Mouse (Mus musculus) left cerebral cortex, adult 2 months (tissue): ENCODE measurements around the gene Fadd. TPM values are rescaled to one million over a fixed set of nuclear protein-coding genes. Genes with fewer than 3 reads are reported as not detected.

Experiments used
- DNase-seq, 2 experiments: peaks; one replicate each; pipeline ENCODE4 v3.0.0; 2021 to 2022; ENCODE audit warnings: low spot score in 2 of 2, mixed read lengths in 1 of 2; ENCODE audit errors: extremely low spot score in 1 of 2
- H3K27ac ChIP-seq: fragments of 200-600 bp; 2 replicates; pipeline ENCODE4 v1.8.1; 2022
- H3K4me3 ChIP-seq: fragments of 200-600 bp; 2 replicates; pipeline ENCODE4 v1.8.1; 2022
- CTCF ChIP-seq: fragments of 200-600 bp; IDR thresholded peaks from 2 replicates; pipeline ENCODE4 v1.8.1; 2022; ENCODE audit warnings: antibody characterized with exemption, mild to moderate bottlenecking, moderate library complexity
- intact Hi-C: fragments of 180-260 bp; cut with DNase I; formaldehyde crosslinking; loops from one replicate; pipeline ENCODE4 v1.15.1; 2025
- total RNA-seq, 2 experiments: library from RNA; stranded (reverse); gene quantifications; 2 replicates each; pipeline ENCODE4 v1.2.3; 2021

Gene Fadd
- total RNA-seq, 2 experiments from 2014 or later: 2.1 to 2.3 TPM

GRCm38 (mm10) chr7:144549904-144550566 lies 32.2 kb downstream of the Fadd start:
- peak; percentile 20 for TF ChIP-seq CTCF
- DNase-seq: no peak
- H3K4me3 ChIP-seq: no peak overlapping the region
- intact Hi-C loops: loop anchor here (10.0 kb wide), 2 partner anchors 335 to 725 kb away; partner anchors contain the start of genes Dhcr7 and Nadsyn1
- H3K27ac ChIP-seq: no peak overlapping the region

- Histone ChIP-seq H3K4me3 (no peak overlapping the region), H3K27ac (no peak overlapping the region)
- intact Hi-C loops: no loop called here
- TF ChIP-seq CTCF: no peak
- DNase-seq: no peak
These were observed 37.0 kb downstream of the Fadd start for GRCm38 (mm10) chr7:144545231-144545630.

DNA sequence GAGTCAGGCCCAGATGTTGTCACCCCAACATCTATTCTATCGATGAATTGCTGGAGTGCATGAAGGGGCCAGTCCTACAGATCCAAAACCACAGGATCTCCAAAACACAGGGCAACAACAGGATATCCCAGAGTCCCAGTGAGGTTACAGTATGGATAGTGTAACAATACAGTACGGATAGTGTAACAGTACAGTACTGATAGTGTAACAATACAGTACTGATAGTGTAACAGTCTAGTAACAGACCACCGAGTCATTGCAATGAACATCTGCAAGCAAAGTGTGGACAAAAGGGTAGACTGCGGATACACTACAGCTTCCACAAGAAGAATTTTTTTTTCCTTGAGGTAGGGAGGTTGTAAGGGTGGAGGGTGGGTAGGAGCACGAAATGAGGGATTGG lies 40.9 kb downstream of the Fadd start:
- intact Hi-C loops: no loop called here
- TF ChIP-seq CTCF: no peak
- no peak overlapping the region for H3K4me3 ChIP-seq
- DNase-seq: no peak
- H3K27ac ChIP-seq: no peak overlapping the region

- no peak for DNase-seq
- no peak overlapping the region for H3K27ac ChIP-seq
- no peak overlapping the region for H3K4me3 ChIP-seq
These were observed 43.1 kb downstream of the Fadd start for GRCm38 (mm10) chr7:144539146-144539545.

DNA sequence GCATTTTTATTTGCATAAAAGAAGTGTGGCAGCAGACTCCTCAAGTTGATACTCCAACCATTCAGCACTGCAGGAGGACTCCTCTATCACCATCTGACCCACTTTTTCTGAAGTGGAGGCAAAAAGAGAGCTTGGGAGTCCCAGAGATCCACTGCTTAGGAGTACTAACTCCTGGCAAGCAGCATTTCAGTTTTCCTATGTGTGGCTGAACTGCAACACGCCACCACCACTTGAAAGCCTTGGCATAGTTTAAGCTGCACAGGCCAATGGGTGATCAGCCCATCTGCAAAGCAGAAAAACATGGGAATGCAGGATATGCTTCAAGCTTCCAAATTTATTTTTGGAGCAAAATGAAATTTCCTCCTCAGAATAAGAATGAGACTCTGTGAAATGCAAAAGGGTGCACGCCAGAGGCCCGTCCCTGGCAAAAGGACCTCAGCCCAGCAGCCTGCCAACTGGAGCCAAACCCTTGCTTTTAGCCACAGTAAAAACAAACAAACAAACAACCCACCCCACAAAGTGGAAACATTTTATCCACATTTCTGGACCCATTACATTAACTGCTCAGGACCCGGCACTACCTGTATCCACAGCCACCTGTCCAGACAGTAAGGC lies 44.1 kb downstream of the Fadd start:
- intact Hi-C loops: no loop called here
- TF ChIP-seq CTCF: no peak
- H3K4me3 ChIP-seq: no peak overlapping the region
- no peak overlapping the region for H3K27ac ChIP-seq
- DNase-seq: no peak

More at GRCm38 (mm10) chr7:144539146-144539545, 43.1 kb downstream of the Fadd start:
- intact Hi-C loops: no loop called here
- TF ChIP-seq CTCF: no peak

DNA sequence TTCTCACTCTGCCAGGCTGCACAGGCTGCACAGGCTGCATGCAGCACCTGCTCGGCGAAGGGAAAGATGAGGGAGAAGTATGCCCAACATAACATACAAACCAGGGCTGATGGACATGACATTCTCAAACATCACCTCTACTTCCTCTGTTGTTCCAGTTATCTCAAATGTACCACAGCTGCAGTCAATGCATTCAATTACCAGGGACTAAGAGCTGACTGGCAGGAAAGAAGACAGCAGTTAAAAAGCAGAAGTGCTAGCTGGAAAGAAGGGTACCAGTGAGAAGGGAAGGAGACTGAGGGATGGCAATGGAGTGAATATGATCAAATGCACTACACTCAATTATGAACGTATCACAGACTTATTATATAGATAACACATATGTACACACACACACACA lies 45.9 kb downstream of the Fadd start:
- intact Hi-C loops: no loop called here
- Histone ChIP-seq H3K4me3 (no peak overlapping the region), H3K27ac (no peak overlapping the region)
- no peak for TF ChIP-seq CTCF
- no peak for DNase-seq

- Histone ChIP-seq H3K4me3 (no peak overlapping the region), H3K27ac (no peak overlapping the region)
- DNase-seq: no peak
- no peak for TF ChIP-seq CTCF
- intact Hi-C loops: no loop called here
These were observed 47.5 kb downstream of the Fadd start for GRCm38 (mm10) chr7:144534773-144535172.

- no peak for DNase-seq
- Histone ChIP-seq H3K27ac (no peak overlapping the region), H3K4me3 (no peak overlapping the region)
- no peak for TF ChIP-seq CTCF
- intact Hi-C loops: no loop called here
These were observed 50.5 kb downstream of the Fadd start for GRCm38 (mm10) chr7:144531585-144532378.

- peak in 1 of 2 experiments; percentile 24 for DNase-seq
- no peak for TF ChIP-seq CTCF
These were observed 52.4 kb downstream of the Fadd start for GRCm38 (mm10) chr7:144529851-144530250.

DNA sequence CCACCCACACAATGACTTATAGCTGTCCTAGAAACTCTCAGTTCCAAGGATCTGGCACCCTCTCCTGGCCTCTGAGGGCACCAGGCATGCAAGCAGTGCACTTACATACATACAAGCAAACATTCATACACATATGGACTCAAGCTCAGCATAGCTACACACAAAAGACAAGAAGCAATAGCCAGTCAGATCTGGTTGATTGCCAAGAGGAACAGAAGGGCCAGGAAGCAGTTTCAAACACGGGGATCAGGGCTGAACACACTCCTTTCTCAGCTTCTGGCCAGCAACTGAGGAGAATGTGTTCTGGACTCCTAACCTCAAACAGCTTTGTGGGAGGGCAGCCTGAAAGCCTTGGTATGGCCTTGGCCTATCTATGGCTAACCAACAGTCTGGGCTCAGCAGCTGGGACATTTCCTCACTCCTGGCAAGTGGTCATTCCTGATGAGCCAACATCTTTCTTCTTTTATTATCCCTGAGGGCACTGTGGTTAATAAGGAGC lies 54.5 kb downstream of the Fadd start:
- DNase-seq: no peak
- H3K27ac ChIP-seq: no peak overlapping the region
- TF ChIP-seq CTCF: no peak; the same call in 1 of the 2 replicates
- no peak overlapping the region for H3K4me3 ChIP-seq
- intact Hi-C loops: no loop called here

More at GRCm38 (mm10) chr7:144529851-144530250, 52.4 kb downstream of the Fadd start:
- no peak overlapping the region for H3K27ac ChIP-seq
- intact Hi-C loops: no loop called here
- no peak overlapping the region for H3K4me3 ChIP-seq

Other genes starting within 250 kb of the Fadd start
- gene Cttn, start 111.5 kb downstream of the Fadd start, total RNA-seq: 100 to 1,000 TPM; 103 to 107 TPM
- gene Ppfia1, start 28.7 kb downstream of the Fadd start, total RNA-seq: 10 to 100 TPM; 35.9 to 37.3 TPM
- 1 to 10 TPM; 2.2 to 4.5 TPM for gene Ano1, start 169.5 kb upstream of the Fadd start, total RNA-seq